Mouse (Mus musculus): ENCODE measurements around the gene Pdyn. TPM values are rescaled to one million over a fixed set of nuclear protein-coding genes. Genes with fewer than 3 reads are reported as not detected.

Gene Pdyn
- polyA plus RNA-seq, 1 experiment from 2014 or later, result 20.5 TPM

DNA sequence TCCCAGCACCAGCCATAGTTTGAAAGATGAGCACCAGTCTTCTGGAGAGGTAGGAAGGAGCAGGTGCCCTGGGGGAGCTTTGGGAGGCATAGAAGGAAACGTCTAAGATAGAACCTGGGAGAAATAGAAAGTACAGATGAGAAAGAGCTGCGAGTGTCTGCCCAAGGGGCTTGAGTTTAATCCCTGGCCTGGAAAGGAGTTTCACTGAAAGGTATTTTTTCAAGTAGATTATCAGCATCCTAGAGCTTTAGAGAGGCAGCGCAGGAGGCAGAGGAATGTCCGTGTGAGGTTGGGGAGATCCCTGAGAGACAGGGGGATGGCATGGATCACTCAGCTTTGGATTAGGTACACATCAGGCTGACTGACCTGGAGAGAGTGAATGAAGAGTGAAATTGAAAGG is 27.7 kb downstream of the Pdyn start:
- Histone ChIP-seq H3K4me3 (replicated peaks; ENCODE audit: low read length) (no peak overlapping the region), H3K4me2 (replicated peaks) (no peak overlapping the region), H3K9me3 (ENCODE audit: control insufficient read depth, low read length) (no peaks in the 10 kb centered on the region), H3K36me3 (replicated peaks; ENCODE audit: control insufficient read depth, insufficient read depth) (no peaks in the 10 kb centered on the region), H3K27me3 (ENCODE audit: control insufficient read depth, insufficient read depth, low read length) (no peaks in the 10 kb centered on the region), H3K4me1 (replicated peaks; ENCODE audit: control insufficient read depth, insufficient read depth, low read length) (no peaks in the 10 kb centered on the region), H3K27ac (no peak overlapping the region), H3K9ac (no peak overlapping the region)
- DNase-seq (ENCODE audit: low spot score) (no peak), ATAC-seq (ENCODE audit: low FRiP score) (no peak)
- WGBS, result 77% methylated on average over 4 of the region's 4 CpGs

DNA sequence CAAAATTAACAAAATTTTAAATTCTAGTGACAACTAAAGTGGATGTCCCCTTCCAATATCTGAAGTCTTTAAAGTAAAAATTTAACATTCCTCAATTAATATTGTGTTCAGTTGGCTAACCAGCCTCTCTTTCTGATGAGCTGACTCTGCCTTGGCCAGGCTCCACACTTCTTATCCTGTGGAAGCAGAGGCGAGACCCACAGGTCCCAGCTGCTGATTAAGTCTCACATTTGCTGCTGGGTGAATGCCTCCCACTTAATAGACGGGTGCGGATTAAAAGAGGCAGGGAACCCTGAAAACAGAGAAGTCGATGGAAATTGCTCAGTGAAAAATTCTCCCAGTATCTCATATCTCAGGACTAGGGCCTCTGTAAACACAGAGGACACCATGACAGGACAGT is 37.2 kb downstream of the Pdyn start:
- 81% methylated on average over 4 of the region's 4 CpGs for WGBS
- ATAC-seq (ENCODE audit: low FRiP score) (no peak), DNase-seq (ENCODE audit: low spot score) (no peak)
- Histone ChIP-seq H3K4me2 (replicated peaks) (no peak overlapping the region), H3K36me3 (replicated peaks; ENCODE audit: control insufficient read depth, insufficient read depth) (no peaks in the 10 kb centered on the region), H3K4me3 (replicated peaks; ENCODE audit: low read length) (no peak overlapping the region), H3K27me3 (ENCODE audit: control insufficient read depth, insufficient read depth, low read length) (no peaks in the 10 kb centered on the region), H3K9me3 (ENCODE audit: control insufficient read depth, low read length) (no peaks in the 10 kb centered on the region), H3K4me1 (replicated peaks; ENCODE audit: control insufficient read depth, insufficient read depth, low read length) (no peaks in the 10 kb centered on the region), H3K9ac (no peak overlapping the region), H3K27ac (no peak overlapping the region)

DNA sequence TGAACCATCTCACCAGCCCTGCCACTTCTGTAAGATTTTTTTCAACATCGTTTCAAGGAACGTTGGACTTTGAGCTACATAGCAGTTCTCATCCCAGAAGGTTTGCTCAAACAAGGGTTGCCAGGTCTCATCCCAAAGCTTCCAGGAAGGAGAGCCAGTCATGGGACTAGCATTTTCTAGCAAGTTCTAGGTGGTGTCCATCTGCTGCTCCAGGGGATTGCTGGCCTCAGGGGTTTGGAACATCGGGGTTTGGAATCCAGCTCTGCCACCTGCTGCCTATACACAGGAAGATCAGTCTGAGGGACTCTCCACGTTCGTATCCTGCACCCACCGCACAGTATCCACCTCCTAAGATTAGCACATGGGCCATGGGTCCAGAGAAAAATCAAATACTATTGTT is 39.6 kb downstream of the Pdyn start:
- no peak overlapping the region for H3K4me3 ChIP-seq (replicated peaks; ENCODE audit: low read length)
- no peaks in the 10 kb centered on the region for H3K27me3 ChIP-seq (ENCODE audit: control insufficient read depth, insufficient read depth, low read length)
- no peak overlapping the region for H3K4me2 ChIP-seq (replicated peaks)
- no peaks in the 10 kb centered on the region for H3K36me3 ChIP-seq (replicated peaks; ENCODE audit: control insufficient read depth, insufficient read depth)
- H3K9me3 ChIP-seq (ENCODE audit: control insufficient read depth, low read length), result no peaks in the 10 kb centered on the region
- 70% methylated on average over 6 of the region's 6 CpGs for WGBS
- H3K27ac ChIP-seq, result no peak overlapping the region
- no peak overlapping the region for H3K9ac ChIP-seq
- H3K4me1 ChIP-seq (replicated peaks; ENCODE audit: control insufficient read depth, insufficient read depth, low read length), result no peaks in the 10 kb centered on the region
- no peak for ATAC-seq (ENCODE audit: low FRiP score)
- no peak for DNase-seq (ENCODE audit: low spot score)

DNA sequence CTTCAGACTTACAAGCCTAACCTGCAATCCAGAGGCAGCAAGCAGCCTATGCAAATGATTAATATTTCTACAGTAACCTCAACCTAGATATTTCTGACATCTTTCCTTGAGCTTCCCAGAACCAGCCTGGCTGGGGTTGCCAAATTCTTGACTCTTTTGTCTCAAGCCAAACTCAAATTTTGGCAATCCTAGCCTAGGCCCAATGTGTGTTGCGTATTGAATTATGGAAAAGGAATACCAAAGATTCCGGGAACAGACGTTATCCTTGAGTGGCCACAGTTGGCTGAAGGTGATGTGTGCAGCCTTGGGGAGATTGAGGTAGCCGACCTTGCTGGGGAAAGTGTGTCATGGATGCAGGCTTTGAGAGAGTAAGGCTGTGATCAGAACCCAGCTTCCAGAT is 40.8 kb downstream of the Pdyn start:
- H3K27ac ChIP-seq, result no peak overlapping the region
- no peaks in the 10 kb centered on the region for H3K36me3 ChIP-seq (replicated peaks; ENCODE audit: control insufficient read depth, insufficient read depth)
- H3K27me3 ChIP-seq (ENCODE audit: control insufficient read depth, insufficient read depth, low read length), result no peaks in the 10 kb centered on the region
- no peak overlapping the region for H3K4me2 ChIP-seq (replicated peaks)
- H3K9me3 ChIP-seq (ENCODE audit: control insufficient read depth, low read length), result no peaks in the 10 kb centered on the region
- no peaks in the 10 kb centered on the region for H3K4me1 ChIP-seq (replicated peaks; ENCODE audit: control insufficient read depth, insufficient read depth, low read length)
- no peak overlapping the region for H3K9ac ChIP-seq
- ATAC-seq (ENCODE audit: low FRiP score) (no peak), DNase-seq (ENCODE audit: low spot score) (no peak)
- WGBS, result 94% methylated on average over 4 of the region's 4 CpGs
- H3K4me3 ChIP-seq (replicated peaks; ENCODE audit: low read length), result no peak overlapping the region

- Histone ChIP-seq H3K9ac (no peak overlapping the region), H3K4me1 (replicated peaks; ENCODE audit: control insufficient read depth, insufficient read depth, low read length) (no peaks in the 10 kb centered on the region), H3K4me3 (replicated peaks; ENCODE audit: low read length) (no peak overlapping the region), H3K9me3 (ENCODE audit: control insufficient read depth, low read length) (no peaks in the 10 kb centered on the region), H3K4me2 (replicated peaks) (no peak overlapping the region), H3K27ac (no peak overlapping the region), H3K36me3 (replicated peaks; ENCODE audit: control insufficient read depth, insufficient read depth) (no peaks in the 10 kb centered on the region), H3K27me3 (ENCODE audit: control insufficient read depth, insufficient read depth, low read length) (no peaks in the 10 kb centered on the region)
- ATAC-seq (ENCODE audit: low FRiP score) (no peak), DNase-seq (ENCODE audit: low spot score) (no peak)
- WGBS, result 90% methylated on average over 4 of the region's 4 CpGs
Measured at GRCm38 (mm10) chr2:129655033-129655432, 44.6 kb downstream of the Pdyn start.

DNA sequence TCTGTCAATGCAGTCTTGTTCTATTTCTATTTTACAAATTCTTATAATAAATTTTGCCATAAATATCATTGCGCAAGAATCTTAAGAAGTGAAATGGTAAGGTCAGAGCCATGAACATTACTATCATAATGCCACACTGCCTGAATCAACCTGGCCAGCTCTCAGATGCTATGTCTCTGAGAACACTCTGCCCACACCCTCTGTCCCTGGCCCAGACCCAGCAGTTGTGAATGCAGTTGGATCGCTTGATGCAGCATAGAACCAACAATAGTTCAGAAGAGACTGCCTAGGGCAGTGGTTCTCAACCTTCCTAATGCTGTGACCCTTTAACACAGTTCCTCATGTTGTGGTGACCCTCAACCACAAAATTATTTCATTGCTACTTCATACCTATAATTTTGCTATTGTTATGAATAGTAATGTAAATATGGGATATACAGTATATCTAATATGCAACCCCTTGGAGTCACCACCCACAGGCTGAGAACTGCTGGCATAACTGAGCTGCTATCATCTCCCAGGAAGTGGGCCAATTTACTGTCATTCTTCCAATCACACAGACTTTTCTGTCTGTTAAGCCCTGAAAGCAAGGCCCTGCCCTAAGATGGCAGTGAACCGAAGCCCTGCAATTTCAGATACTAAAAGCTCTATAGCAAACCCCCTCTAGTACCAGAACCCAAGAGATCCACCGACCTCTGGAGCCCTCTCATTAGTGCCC is 45.3 kb downstream of the Pdyn start:
- H3K27ac ChIP-seq, result no peak overlapping the region
- no peaks in the 10 kb centered on the region for H3K27me3 ChIP-seq (ENCODE audit: control insufficient read depth, insufficient read depth, low read length)
- no peaks in the 10 kb centered on the region for H3K36me3 ChIP-seq (replicated peaks; ENCODE audit: control insufficient read depth, insufficient read depth)
- ATAC-seq (ENCODE audit: low FRiP score) (no peak), DNase-seq (ENCODE audit: low spot score) (no peak)
- no peak overlapping the region for H3K4me3 ChIP-seq (replicated peaks; ENCODE audit: low read length)
- no peaks in the 10 kb centered on the region for H3K9me3 ChIP-seq (ENCODE audit: control insufficient read depth, low read length)
- no peak overlapping the region for H3K9ac ChIP-seq
- H3K4me2 ChIP-seq (replicated peaks), result no peak overlapping the region
- no peaks in the 10 kb centered on the region for H3K4me1 ChIP-seq (replicated peaks; ENCODE audit: control insufficient read depth, insufficient read depth, low read length)
- WGBS, result 85% methylated on average over 4 of the region's 4 CpGs

- 87% methylated on average over 2 of the region's 2 CpGs for WGBS
- no peak overlapping the region for H3K9ac ChIP-seq
- H3K9me3 ChIP-seq (ENCODE audit: control insufficient read depth, low read length), result no peaks in the 10 kb centered on the region
- H3K27ac ChIP-seq, result no peak overlapping the region
- H3K27me3 ChIP-seq (ENCODE audit: control insufficient read depth, insufficient read depth, low read length), result no peaks in the 10 kb centered on the region
- no peak overlapping the region for H3K4me2 ChIP-seq (replicated peaks)
- DNase-seq (ENCODE audit: low spot score) (no peak), ATAC-seq (ENCODE audit: low FRiP score) (no peak)
- no peaks in the 10 kb centered on the region for H3K36me3 ChIP-seq (replicated peaks; ENCODE audit: control insufficient read depth, insufficient read depth)
- H3K4me3 ChIP-seq (replicated peaks; ENCODE audit: low read length), result no peak overlapping the region
- H3K4me1 ChIP-seq (replicated peaks; ENCODE audit: control insufficient read depth, insufficient read depth, low read length), result no peaks in the 10 kb centered on the region
Measured at GRCm38 (mm10) chr2:129653632-129654031, 46.0 kb downstream of the Pdyn start.

DNA sequence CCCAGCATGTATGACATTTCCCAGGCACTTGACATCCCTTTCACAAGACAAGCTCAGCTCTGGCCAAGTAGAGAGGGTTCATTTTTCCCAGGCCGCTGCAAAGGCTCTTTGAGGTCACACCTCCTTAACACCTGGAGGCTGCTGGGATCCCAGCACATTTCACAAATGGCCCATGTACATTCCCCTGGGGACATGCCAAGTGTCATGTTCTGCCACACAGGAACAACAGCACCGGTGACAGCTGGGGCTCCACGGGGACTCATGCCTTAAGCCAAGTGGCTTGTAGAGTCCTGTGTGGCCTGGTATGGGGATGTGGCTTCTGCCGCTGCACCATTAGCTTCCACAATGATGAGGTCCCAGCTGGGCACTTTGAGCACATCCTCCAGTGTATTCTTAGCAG is 47.0 kb downstream of the Pdyn start:
- Histone ChIP-seq H3K4me1 (replicated peaks; ENCODE audit: control insufficient read depth, insufficient read depth, low read length) (no peaks in the 10 kb centered on the region), H3K9me3 (ENCODE audit: control insufficient read depth, low read length) (no peaks in the 10 kb centered on the region), H3K27me3 (ENCODE audit: control insufficient read depth, insufficient read depth, low read length) (no peaks in the 10 kb centered on the region), H3K27ac (no peak overlapping the region), H3K36me3 (replicated peaks; ENCODE audit: control insufficient read depth, insufficient read depth) (no peaks in the 10 kb centered on the region), H3K4me3 (replicated peaks; ENCODE audit: low read length) (no peak overlapping the region), H3K9ac (no peak overlapping the region), H3K4me2 (replicated peaks) (no peak overlapping the region)
- WGBS, result 66% methylated on average over 4 of the region's 4 CpGs
- no peak for ATAC-seq (ENCODE audit: low FRiP score)
- no peak for DNase-seq (ENCODE audit: low spot score)
